In genomic region chr2:153170490-153171224, GRCm38 (mm10) we compare ENCODE assay signal across 20 mouse cellular contexts. TPM values are rescaled to one million over a fixed set of nuclear protein-coding genes. Genes with fewer than 3 reads are reported as not detected.
DNase-seq lines count a peak whose midpoint lies in the region; ATAC-seq and TF ChIP-seq lines count a peak whose summit lies in the region.
"Had no signal": no experiment of that assay in that cellular context is flagged by ENCODE, and none has a peak within 500 bp of the region (broad histone marks: within the 10 kb centered on the region; RNA-seq: fewer than 3 reads in every experiment).

No protein-coding gene starts in this region.

- H3K27ac ChIP-seq in hindbrain, embryonic 13.5 days: no peak overlapping the region
- no peak overlapping the region for H3K27ac ChIP-seq in hindbrain, embryonic 10.5 days
- H3K27ac ChIP-seq: gastrocnemius, adult 2 months; heart, adult 2 months; heart, embryonic 15.5 days; hindbrain, embryonic 12.5 days; kidney, postnatal 0 days; neural tube, embryonic 13.5 days had no signal

- H3K4me2 ChIP-seq in hindbrain, embryonic 13.5 days: no peak overlapping the region
- H3K4me2 ChIP-seq: heart, embryonic 15.5 days; hindbrain, embryonic 12.5 days; neural tube, embryonic 13.5 days had no signal

- H3K9me3 ChIP-seq in E14TG2a.4 (ENCODE audit: low read length): no peaks in the 10 kb centered on the region
- no peaks in the 10 kb centered on the region for H3K9me3 ChIP-seq in hindbrain, embryonic 13.5 days
- H3K9me3 ChIP-seq in hindbrain, embryonic 10.5 days: no peaks in the 10 kb centered on the region
- H3K9me3 ChIP-seq: heart, embryonic 15.5 days; hindbrain, embryonic 12.5 days; neural tube, embryonic 13.5 days had no signal

- no peak for TF ChIP-seq CTCF in E14TG2a.4 (conservative IDR thresholded peaks at IDR 0.05; ENCODE audit: low read length)

- peak overlapping the region; percentile 39; the same call in 1 of the 2 replicates for H3K4me3 ChIP-seq in E14TG2a.4 (replicated peaks; ENCODE audit: low read length)
- H3K4me3 ChIP-seq in hindbrain, embryonic 13.5 days: no peak overlapping the region
- H3K4me3 ChIP-seq in hindbrain, embryonic 10.5 days: no peak overlapping the region
- H3K4me3 ChIP-seq: gastrocnemius, adult 2 months; heart, adult 2 months; heart, embryonic 15.5 days; hindbrain, embryonic 12.5 days; neural tube, embryonic 13.5 days had no signal

- peaks cover 21% of the 10 kb centered on the region for H3K36me3 ChIP-seq in E14TG2a.4 (ENCODE audit: insufficient read depth, low read length)
- H3K36me3 ChIP-seq in hindbrain, embryonic 13.5 days: 0 out of 2 replicates have a peak, but pooled peaks cover 2% of the 10 kb centered on the region
- H3K36me3 ChIP-seq in hindbrain, embryonic 10.5 days: peaks cover 31% of the 10 kb centered on the region
- H3K36me3 ChIP-seq: heart, embryonic 15.5 days; neural tube, embryonic 13.5 days had no signal

- peak; percentile 81 for ATAC-seq in granulocyte monocyte progenitor cell, adult 5-6 weeks (replicated peaks; ENCODE audit: poor library complexity, severe bottlenecking)
- ATAC-seq in megakaryocyte, adult 5-6 weeks (ENCODE audit: poor library complexity, severe bottlenecking): peak; percentile 85
- ATAC-seq in hindbrain, embryonic 13.5 days (ENCODE audit: low FRiP score): no peak
- ATAC-seq: forebrain, embryonic 16.5 days; intestine, embryonic 16.5 days had no signal

- H3K27me3 ChIP-seq in E14TG2a.4 (ENCODE audit: insufficient read depth, low read length): no peaks in the 10 kb centered on the region
- H3K27me3 ChIP-seq in hindbrain, embryonic 13.5 days: no peaks in the 10 kb centered on the region
- H3K27me3 ChIP-seq in hindbrain, embryonic 10.5 days (ENCODE audit: insufficient read depth, poor library complexity, severe bottlenecking): 0 out of 2 replicates have a peak, but pooled peaks cover 6% of the 10 kb centered on the region
- H3K27me3 ChIP-seq: heart, embryonic 15.5 days; hindbrain, embryonic 12.5 days; neural tube, embryonic 13.5 days had no signal

- peak; percentile 86 for DNase-seq in heart, adult 11 months
- DNase-seq in heart, postnatal 36 days: no peak
- DNase-seq in urinary bladder, postnatal 25 days (ENCODE audit: low spot score): no peak
- DNase-seq in hindbrain, embryonic 10.5 days (ENCODE audit: low spot score): no peak
- DNase-seq: cerebellum, adult 9-11 months; gastrocnemius, adult 2 months; heart, adult 2 months; layer of hippocampus, postnatal 36 days; lung, adult 18-20 months; thymus, postnatal 4 days had no signal

- intact Hi-C loops in heart, postnatal 36 days (cut with DNase I): no loop called here

- peaks cover 84% of the 10 kb centered on the region for H3K4me1 ChIP-seq in E14TG2a.4 (replicated peaks; ENCODE audit: low read depth, low read length)
- peaks cover 18% of the 10 kb centered on the region for H3K4me1 ChIP-seq in hindbrain, embryonic 13.5 days (replicated peaks)
- H3K4me1 ChIP-seq in hindbrain, embryonic 10.5 days (replicated peaks): peaks cover 26% of the 10 kb centered on the region

- no peak overlapping the region for H3K9ac ChIP-seq in hindbrain, embryonic 13.5 days
- H3K9ac ChIP-seq: heart, embryonic 15.5 days; hindbrain, embryonic 12.5 days; neural tube, embryonic 13.5 days had no signal

- WGBS in hindbrain, embryonic 13.5 days: 94% methylated on average over 9 of the region's 9 CpGs
- 88% methylated on average over 9 of the region's 9 CpGs for WGBS in hindbrain, embryonic 10.5 days

RNA-seq across cellular contexts. Expression of gene Tm9sf4, which starts 9.6 kb away (rescaled TPM):
- 10 to 100 TPM; 48.6 to 52.9 TPM for total RNA-seq in heart, postnatal 36 days (2021)
- 54.2 and 60.7 TPM in 2 replicates for total RNA-seq in granulocyte monocyte progenitor cell, adult 5-6 weeks (2014; fragmentation: Nextera tagmentation)
- total RNA-seq in granulocyte monocyte progenitor cell, adult 5-6 weeks (2017): 61.3 and 91.4 TPM in 2 replicates
- 50.1 and 56.9 TPM in 2 replicates for total RNA-seq in megakaryocyte, adult 5-6 weeks (2015)
- 78.7 and 85.5 TPM in 2 replicates for total RNA-seq in megakaryocyte, adult 5-6 weeks (2017)
- polyA plus RNA-seq in hindbrain, embryonic 13.5 days (2015; fragmentation: Nextera tagmentation; extraction: Ambion mirVana): 77.2 and 79.3 TPM in 2 replicates
- polyA plus RNA-seq in hindbrain, embryonic 10.5 days (2016; fragmentation: Nextera tagmentation; extraction: Ambion mirVana): 74.5 and 80.5 TPM in 2 replicates

RNA-seq across cellular contexts. Expression of gene Tspyl3, which starts 54.6 kb away (rescaled TPM):
- total RNA-seq in heart, postnatal 36 days (2021): 1 to 10 TPM; 1.0 to 1.6 TPM
- 12.1 and 16.7 TPM in 2 replicates for total RNA-seq in granulocyte monocyte progenitor cell, adult 5-6 weeks (2014; fragmentation: Nextera tagmentation)
- 6.1 and 6.2 TPM in 2 replicates for total RNA-seq in granulocyte monocyte progenitor cell, adult 5-6 weeks (2017)
- total RNA-seq in megakaryocyte, adult 5-6 weeks (2015): 5.6 and 6.2 TPM in 2 replicates
- 4.0 and 6.5 TPM in 2 replicates for total RNA-seq in megakaryocyte, adult 5-6 weeks (2017)
- 25.7 and 28.6 TPM in 2 replicates for polyA plus RNA-seq in hindbrain, embryonic 13.5 days (2015; fragmentation: Nextera tagmentation; extraction: Ambion mirVana)
- polyA plus RNA-seq in hindbrain, embryonic 10.5 days (2016; fragmentation: Nextera tagmentation; extraction: Ambion mirVana): 7.8 and 9.7 TPM in 2 replicates
